Mouse (Mus musculus) adrenal gland, adult 10 weeks (tissue): ENCODE data around the gene Cep152. TPM values are rescaled to one million over a fixed set of nuclear protein-coding genes. Genes with fewer than 3 reads are reported as not detected.

Source experiments
- polyA plus RNA-seq: library from polyadenylated mRNA; stranded (reverse); fragments of 350-450 nt; fragmentation: Illumina TruSeq; extraction: RNeasy Lipid Tissue Mini Kit (QIAGEN cat#74804); gene quantifications from one replicate; pipeline ENCODE4 v1.2.3, GENCODE M21; 2014; ENCODE audit warnings: low read depth, low replicate concordance

The Cep152 gene
- polyA plus RNA-seq: 1.3 TPM

GRCm38 (mm10) chr2:125624837-125625351 lies at the start of gene Cep152:
Gene Cep152 (minus strand): TSS chr2:125625113.

GRCm38 (mm10) chr2:125672957-125673631 lies 48.2 kb upstream of the Cep152 start, which contains the start of gene Eid1:
Gene Eid1 (plus strand): TSS chr2:125673095.

Other genes with a start within 250 kb of the Cep152 start
- not detected for gene Gm9913, start 120.0 kb downstream of the Cep152 start, polyA plus RNA-seq
- gene Fbn1, start 117.1 kb downstream of the Cep152 start, polyA plus RNA-seq: 11.8 TPM
- 658 TPM for gene Eid1, start 48.0 kb upstream of the Cep152 start, polyA plus RNA-seq
- gene Shc4, start 99.0 kb upstream of the Cep152 start, polyA plus RNA-seq: 7.5 TPM
- 96.4 TPM for gene Secisbp2l, start 157.8 kb upstream of the Cep152 start, polyA plus RNA-seq
- 140 TPM for gene Galk2, start 234.0 kb upstream of the Cep152 start, polyA plus RNA-seq
- 796 TPM for gene Cops2, start 234.0 kb upstream of the Cep152 start, polyA plus RNA-seq